Mouse (Mus musculus): ENCODE data around the gene Slc23a3. TPM values are rescaled to one million over a fixed set of nuclear protein-coding genes. Genes with fewer than 3 reads are reported as not detected.
A peak's percentile ranks its signal among the peaks of the same experiment; 100 is the strongest.

Slc23a3 gene
- 0.36 and 1.1 TPM in 2 replicates for polyA plus RNA-seq (2016; fragmentation: Nextera tagmentation; extraction: Ambion mirVana)

DNA sequence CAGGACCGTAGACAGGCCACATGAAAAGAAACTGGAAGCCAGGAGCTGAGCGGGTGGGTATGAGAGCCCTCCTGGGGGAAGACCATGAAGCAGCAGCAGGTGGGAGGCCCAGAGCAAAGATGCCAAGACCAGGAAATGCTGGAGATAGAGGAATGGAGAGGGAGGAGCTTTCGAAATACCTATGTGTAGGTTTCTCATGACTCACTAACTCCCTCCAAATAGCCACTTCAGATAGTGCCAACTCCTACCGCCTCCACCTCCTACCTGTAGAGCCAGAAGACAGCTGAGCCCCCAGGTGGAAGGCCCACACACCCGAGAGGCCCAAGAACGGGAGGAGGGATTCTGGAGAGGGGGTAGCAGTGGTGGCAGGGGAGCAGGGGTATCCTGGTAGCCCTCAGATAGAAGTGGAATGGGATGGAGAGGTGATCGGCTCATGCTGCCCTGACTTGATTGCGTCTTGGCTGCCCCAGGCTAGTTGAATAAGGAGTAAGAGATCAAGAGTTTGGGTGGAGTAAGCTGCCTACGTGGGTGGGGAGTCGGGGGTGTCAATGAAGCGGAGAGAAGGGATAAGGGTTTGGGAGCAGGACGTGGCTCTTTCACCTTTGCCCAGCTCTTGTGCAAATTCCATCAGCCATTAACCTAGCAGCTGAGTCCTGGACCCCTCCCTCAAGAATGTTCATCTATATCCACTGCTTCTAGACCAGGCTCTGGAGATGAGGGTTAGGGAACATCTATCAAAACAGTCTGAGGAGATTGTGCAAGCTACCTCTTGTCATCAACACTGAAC, at the start of gene Slc23a3:
Slc23a3 (minus strand) TSS at position 470 of the 787 bp plus-strand sequence.
- H3K27me3 ChIP-seq (replicated peaks) = peaks cover 12% of the 10 kb centered on the region; the same call in 1 of the 2 replicates
- peaks cover 63% of the 10 kb centered on the region for H3K4me1 ChIP-seq
- H3K9ac ChIP-seq = peak within 1 kb of the TSS; percentile 12
- 58% methylated on average over 12 of the region's 12 CpGs for WGBS (ENCODE audit: insufficient replicate concordance)
- no peak within 1 kb of the TSS for H3K4me3 ChIP-seq
- no peak for ATAC-seq
- H3K27ac ChIP-seq = peak within 1 kb of the TSS; percentile 55
- H3K4me2 ChIP-seq = peak within 1 kb of the TSS; percentile 32; the same call in 1 of the 2 replicates
- H3K36me3 ChIP-seq = peaks cover 40% of the 10 kb centered on the region
- H3K9me3 ChIP-seq (replicated peaks) = no peaks in the 10 kb centered on the region

DNA sequence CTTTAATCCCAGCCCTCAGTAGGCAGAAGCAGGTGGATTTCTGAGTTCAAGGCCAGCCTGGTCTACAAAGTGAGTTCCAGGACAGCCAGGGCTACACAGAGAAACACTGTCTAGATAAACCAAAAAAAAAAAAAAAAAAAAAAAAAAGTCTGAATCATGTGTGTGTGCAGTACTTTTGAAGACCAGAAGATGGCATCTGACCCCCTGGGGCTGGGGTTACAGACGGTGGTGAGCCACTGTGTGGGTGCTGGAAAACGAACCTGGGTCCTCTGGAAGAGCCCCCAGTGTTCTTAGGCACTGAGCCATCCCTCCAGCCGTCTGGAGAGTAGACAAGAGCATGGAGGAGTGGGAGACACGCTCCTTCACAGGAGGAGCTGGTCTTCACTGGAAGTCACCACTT, 48.5 kb upstream of the Slc23a3 start:
- peaks cover 41% of the 10 kb centered on the region for H3K4me1 ChIP-seq
- H3K9ac ChIP-seq = no peak overlapping the region
- H3K4me2 ChIP-seq = no peak overlapping the region
- WGBS (ENCODE audit: insufficient replicate concordance) = 75% methylated on average over 4 of the region's 4 CpGs
- no peak overlapping the region for H3K27ac ChIP-seq
- H3K27me3 ChIP-seq (replicated peaks) = no peaks in the 10 kb centered on the region
- H3K9me3 ChIP-seq (replicated peaks) = peaks cover 4% of the 10 kb centered on the region; the same call in 1 of the 2 replicates
- peaks cover 81% of the 10 kb centered on the region for H3K36me3 ChIP-seq
- H3K4me3 ChIP-seq = no peak overlapping the region
- no peak for ATAC-seq

DNA sequence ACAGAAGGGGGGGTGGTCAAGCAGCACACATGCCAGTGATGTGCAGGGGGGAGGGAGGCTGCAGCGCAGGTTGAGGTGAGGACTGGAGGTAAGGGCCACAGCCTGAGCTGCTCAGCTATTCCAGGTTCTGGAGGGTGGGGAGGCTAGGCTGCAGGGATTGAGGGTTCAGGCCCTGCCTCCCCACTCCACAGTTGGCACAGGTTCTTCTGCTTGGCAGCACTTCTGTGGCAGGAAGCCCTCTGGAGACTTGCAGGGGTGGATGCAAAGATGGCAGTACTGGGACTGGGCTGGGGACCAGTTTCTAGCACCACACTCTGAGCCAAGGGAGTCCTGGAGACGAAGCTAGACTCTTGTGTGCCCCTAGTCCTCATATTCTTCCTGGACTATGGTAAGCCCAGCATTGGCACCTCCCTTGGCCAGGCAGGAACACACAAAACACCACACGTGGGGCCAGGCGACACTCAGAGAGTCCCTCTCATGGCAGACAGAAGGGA, 47.7 kb upstream of the Slc23a3 start:
- Histone ChIP-seq H3K9me3 (replicated peaks) (peaks cover 4% of the 10 kb centered on the region; the same call in 1 of the 2 replicates), H3K4me1 (peaks cover 45% of the 10 kb centered on the region), H3K4me2 (peak overlapping the region; percentile 94; the same call in 1 of the 2 replicates), H3K9ac (peak overlapping the region; percentile 96; the same call in 1 of the 2 replicates), H3K4me3 (no peak overlapping the region), H3K36me3 (peaks cover 81% of the 10 kb centered on the region), H3K27ac (peak overlapping the region; percentile 99), H3K27me3 (replicated peaks) (no peaks in the 10 kb centered on the region)
- ATAC-seq = no peak
- WGBS (ENCODE audit: insufficient replicate concordance) = 76% methylated on average over 4 of the region's 4 CpGs

DNA sequence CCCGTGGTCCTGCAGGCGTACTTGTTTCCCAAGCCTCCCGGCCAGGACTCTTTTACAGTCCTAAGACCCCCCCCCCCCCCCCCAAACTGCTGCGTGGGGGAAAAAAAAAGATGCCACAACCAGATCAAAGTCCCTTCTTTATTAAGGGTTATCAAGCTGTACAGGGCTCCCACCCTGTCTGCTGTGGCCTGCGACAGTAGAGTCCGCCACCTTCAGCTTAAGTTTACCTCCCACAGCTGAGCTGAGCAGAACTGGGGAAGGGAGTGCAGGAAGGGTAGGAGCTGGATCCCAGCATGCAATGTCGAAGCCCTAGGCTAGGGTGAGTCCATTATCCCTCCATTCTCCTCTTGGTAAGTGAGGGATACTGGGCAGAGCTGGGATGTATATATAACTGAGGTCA, 47.1 kb upstream of the Slc23a3 start:
- Histone ChIP-seq H3K4me2 (peak overlapping the region; percentile 94), H3K9me3 (replicated peaks) (peaks cover 4% of the 10 kb centered on the region; the same call in 1 of the 2 replicates), H3K4me3 (peak overlapping the region; percentile 87), H3K27ac (peak overlapping the region; percentile 99), H3K36me3 (peaks cover 81% of the 10 kb centered on the region), H3K27me3 (replicated peaks) (no peaks in the 10 kb centered on the region), H3K9ac (peak overlapping the region; percentile 96), H3K4me1 (peaks cover 45% of the 10 kb centered on the region)
- ATAC-seq = no peak
- 38% methylated on average over 7 of the region's 7 CpGs for WGBS (ENCODE audit: insufficient replicate concordance)

DNA sequence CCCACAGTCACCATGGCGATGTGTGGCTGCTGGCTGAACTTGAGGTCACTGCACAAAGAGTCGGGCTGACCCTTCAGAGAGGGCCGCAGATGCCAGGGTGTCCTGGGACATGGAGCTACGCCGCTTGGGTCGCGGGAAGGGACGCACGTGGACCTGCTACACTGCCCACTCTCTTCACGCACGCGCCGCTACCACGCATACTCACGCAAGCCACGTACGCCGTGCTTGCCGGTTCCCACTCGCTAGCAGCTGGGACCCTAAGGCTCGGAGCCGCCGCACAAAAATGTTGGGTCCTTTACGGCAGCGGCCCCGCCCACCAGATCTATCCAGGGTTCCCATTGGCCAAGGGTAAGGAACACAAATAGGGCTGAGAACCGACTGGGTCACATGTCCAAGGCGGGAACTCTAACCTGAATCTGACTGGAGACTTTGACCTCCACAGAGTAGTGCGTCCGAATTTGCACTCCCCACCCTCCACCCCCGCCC, 46.5 kb upstream of the Slc23a3 start, which contains the start of gene Abcb6:
Abcb6 (minus strand) TSS at position 288 of the 486 bp plus-strand sequence.
- Histone ChIP-seq H3K27me3 (replicated peaks) (no peaks in the 10 kb centered on the region), H3K4me1 (peaks cover 48% of the 10 kb centered on the region), H3K9ac (peak within 1 kb of the TSS; percentile 96), H3K36me3 (peaks cover 81% of the 10 kb centered on the region), H3K27ac (peak within 1 kb of the TSS; percentile 99), H3K4me3 (peak within 1 kb of the TSS; percentile 87), H3K9me3 (replicated peaks) (peaks cover 4% of the 10 kb centered on the region; the same call in 1 of the 2 replicates), H3K4me2 (peak within 1 kb of the TSS; percentile 94)
- ATAC-seq = peak; percentile 90
- under 1% methylated on average over 31 of the region's 31 CpGs for WGBS (ENCODE audit: insufficient replicate concordance)

DNA sequence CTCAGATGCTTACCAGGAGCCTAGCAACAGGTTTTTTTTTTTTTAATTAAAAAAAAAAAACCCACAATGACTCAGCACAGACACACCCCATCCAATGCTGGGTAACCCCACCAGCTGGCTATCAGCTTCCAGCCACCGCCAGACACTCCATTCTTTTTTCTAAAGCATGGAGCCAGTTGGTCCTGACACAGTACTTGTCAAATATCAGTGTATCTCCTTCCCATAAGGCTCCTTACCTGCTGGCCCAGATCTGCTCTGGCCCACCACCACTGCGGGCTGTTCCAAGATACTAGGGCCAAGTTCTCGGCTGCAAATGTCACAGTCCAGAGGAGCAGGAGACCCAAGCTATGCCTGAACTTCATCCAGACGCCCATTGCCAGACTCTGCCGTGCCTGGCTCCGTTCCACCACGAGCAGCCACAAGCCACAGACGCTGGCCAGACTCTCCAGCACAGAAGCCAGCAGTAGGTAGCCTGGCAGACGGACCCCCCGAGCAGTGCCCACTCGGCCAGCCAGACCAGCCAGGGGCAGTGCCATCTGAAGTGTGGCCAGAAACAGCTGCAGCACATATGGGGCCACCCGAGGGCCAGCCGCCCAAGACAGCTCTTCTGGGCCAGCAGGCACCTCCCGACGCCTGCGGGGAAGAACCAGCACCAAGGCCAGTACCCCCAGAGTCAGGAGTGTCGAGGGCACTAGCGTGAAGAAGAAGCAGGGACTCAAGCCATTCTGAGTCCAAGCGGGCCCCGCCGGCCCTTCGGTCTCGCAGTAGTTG, 45.8 kb upstream of the Slc23a3 start:
- Histone ChIP-seq H3K36me3 (peaks cover 81% of the 10 kb centered on the region), H3K27me3 (replicated peaks) (no peaks in the 10 kb centered on the region), H3K9me3 (replicated peaks) (peaks cover 4% of the 10 kb centered on the region; the same call in 1 of the 2 replicates), H3K27ac (peak overlapping the region; percentile 99), H3K9ac (peak overlapping the region; percentile 96), H3K4me3 (peak overlapping the region; percentile 87), H3K4me1 (peaks cover 48% of the 10 kb centered on the region), H3K4me2 (peak overlapping the region; percentile 94)
- ATAC-seq = peak; percentile 78
- WGBS (ENCODE audit: insufficient replicate concordance) = 3% methylated on average over 23 of the region's 23 CpGs

DNA sequence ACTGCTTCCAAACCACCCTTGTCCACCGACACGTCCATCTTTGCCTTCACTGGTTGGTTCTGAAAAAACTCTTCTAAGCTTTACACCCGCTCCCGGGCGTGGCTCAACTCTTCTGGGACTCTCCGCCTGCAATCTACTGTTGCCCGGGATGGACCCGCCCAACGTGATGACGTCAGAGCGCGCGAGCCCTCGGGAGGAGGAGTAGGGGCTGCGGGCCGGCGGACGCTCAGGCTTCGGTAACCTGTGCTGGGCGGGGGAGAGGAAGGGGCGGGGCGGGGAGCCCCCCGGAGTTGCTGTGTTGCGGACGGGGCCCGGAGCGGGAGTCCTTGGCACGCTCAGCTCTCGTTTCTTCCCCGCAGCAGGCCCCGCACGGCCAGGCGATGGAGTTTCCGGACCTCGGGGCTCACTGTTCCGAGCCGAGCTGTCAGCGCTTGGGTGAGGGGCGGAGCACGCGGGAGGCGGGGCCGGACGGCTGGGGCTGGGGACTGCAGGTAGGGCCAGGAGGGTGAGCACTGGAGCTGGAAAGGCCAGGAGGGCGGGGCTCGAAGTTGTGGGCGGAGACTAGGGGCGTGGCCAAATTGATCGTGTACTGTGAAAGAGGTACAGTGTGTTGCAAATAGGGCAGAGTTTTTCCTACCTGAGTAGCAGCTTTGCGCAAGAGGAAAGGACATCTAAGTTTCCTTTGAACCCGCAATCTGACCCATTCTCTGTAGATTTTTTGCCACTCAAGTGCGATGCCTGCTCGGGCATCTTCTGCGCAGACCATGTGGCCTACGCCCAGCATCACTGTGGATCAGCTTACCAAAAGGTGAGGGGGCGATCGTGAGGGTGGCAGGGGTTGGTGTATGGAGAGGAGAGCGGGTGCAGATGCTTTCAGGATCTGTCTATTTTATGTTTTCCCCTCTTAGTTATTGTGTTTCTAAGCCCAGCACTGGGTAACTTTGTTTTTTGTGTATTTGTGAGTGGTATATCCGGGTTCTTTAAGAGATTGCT, 35.1 kb upstream of the Slc23a3 start, which contains the start of gene Zfand2b:
Zfand2b (plus strand) TSS at position 175 of the 993 bp plus-strand sequence.
- H3K4me2 ChIP-seq = peak within 1 kb of the TSS; percentile 82
- peak within 1 kb of the TSS; percentile 83 for H3K4me3 ChIP-seq
- peak; percentile 96 for ATAC-seq
- no peaks in the 10 kb centered on the region for H3K27me3 ChIP-seq (replicated peaks)
- H3K27ac ChIP-seq = peak within 1 kb of the TSS; percentile 97
- peaks cover 43% of the 10 kb centered on the region for H3K36me3 ChIP-seq
- 1% methylated on average over 53 of the region's 59 CpGs for WGBS (ENCODE audit: insufficient replicate concordance)
- H3K9me3 ChIP-seq (replicated peaks) = no peaks in the 10 kb centered on the region
- peaks cover 33% of the 10 kb centered on the region for H3K4me1 ChIP-seq
- peak within 1 kb of the TSS; percentile 87 for H3K9ac ChIP-seq

DNA sequence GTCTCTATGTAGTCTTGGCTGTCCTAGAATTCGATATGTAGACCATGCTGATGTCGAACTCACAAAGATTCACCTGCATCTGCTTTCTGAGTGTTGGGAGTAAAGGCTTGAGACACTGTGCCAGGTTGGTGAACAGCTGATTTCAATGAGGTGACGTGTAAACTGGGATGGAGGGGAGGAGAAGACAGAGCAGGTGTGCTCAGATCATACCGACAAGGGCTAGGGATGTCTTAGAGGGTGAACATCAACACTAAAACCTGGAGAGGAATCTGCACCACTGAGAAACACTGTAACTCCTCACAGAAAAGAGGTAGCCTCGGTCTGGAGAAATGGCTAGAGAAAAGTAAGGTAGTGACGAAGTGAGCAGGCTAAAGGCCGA, 34.4 kb upstream of the Slc23a3 start:
- peak; percentile 30 for ATAC-seq

DNA sequence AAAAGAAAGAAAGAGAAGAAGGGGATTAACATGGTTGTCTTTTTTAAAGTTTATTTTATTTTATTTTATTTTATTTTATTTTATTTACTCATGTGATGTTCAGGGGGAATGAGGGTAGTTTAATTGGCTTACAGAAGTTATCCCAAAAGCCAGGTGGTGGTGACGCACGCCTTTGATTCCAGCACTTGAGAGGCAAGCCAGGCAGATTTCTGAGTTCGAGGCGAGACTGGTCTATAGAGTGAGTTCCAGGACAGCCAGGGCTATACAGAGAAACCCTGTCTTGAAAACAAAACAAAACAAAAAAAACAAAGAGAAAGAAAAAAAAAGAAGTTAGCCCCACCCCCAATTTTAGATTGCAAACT, 26.5 kb upstream of the Slc23a3 start:
- Histone ChIP-seq H3K9me3 (replicated peaks) (no peaks in the 10 kb centered on the region), H3K9ac (peak overlapping the region; percentile 40)
- 36% methylated on average over 4 of the region's 4 CpGs for WGBS (ENCODE audit: insufficient replicate concordance)

More for the DNA sequence above, 34.4 kb upstream of the Slc23a3 start:
- Histone ChIP-seq H3K4me3 (peak overlapping the region; percentile 83), H3K4me2 (peak overlapping the region; percentile 82), H3K4me1 (peaks cover 33% of the 10 kb centered on the region), H3K27me3 (replicated peaks) (no peaks in the 10 kb centered on the region), H3K36me3 (peaks cover 36% of the 10 kb centered on the region), H3K27ac (peak overlapping the region; percentile 97), H3K9me3 (replicated peaks) (no peaks in the 10 kb centered on the region), H3K9ac (peak overlapping the region; percentile 87)
- 10% methylated on average over 7 of the region's 7 CpGs for WGBS (ENCODE audit: insufficient replicate concordance)

DNA sequence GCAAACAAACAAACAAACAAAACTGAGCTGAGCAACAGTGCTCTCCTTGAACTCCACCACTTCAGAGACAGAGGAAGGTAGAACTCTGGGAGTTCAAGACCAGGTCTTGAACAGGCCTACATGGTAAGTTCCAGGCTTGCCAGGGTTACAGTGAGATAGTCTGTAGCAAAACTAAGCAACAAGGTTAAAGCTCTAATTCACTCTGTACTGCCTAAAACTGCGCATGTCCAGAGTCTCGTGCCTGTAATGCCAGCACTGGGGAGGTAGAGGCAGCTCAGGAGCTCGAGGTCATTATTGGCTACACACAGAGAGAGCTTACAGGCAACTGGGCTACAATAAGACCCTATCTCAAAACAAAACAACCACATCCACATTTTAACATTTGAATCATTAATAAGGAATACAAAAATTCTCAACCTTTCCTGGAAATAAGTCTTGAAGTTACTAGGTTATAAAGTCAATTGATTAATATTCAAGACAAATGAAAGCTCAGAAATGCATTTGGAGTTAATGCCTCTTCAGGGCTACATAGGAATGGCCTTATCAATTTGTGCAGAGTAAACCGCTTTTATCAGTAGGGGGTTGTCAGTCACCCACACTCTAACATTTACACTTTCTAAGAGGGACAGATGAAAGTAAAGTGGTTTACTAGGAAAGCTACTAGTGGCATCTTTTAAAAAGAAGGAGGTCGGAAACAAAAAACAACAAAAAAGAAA, 26.0 kb upstream of the Slc23a3 start:
- no peaks in the 10 kb centered on the region for H3K36me3 ChIP-seq
- H3K4me1 ChIP-seq = peaks cover 50% of the 10 kb centered on the region
- no peaks in the 10 kb centered on the region for H3K27me3 ChIP-seq (replicated peaks)
- peak; percentile 94 for ATAC-seq
- WGBS (ENCODE audit: insufficient replicate concordance) = 27% methylated on average over 5 of the region's 5 CpGs
- peak overlapping the region; percentile 44 for H3K4me2 ChIP-seq
- H3K27ac ChIP-seq = peak overlapping the region; percentile 93
- no peak overlapping the region for H3K4me3 ChIP-seq
- H3K9me3 ChIP-seq (replicated peaks) = no peaks in the 10 kb centered on the region
- H3K9ac ChIP-seq = peak overlapping the region; percentile 50; the same call in 1 of the 2 replicates

More for the DNA sequence above, 26.5 kb upstream of the Slc23a3 start:
- Histone ChIP-seq H3K27ac (peak overlapping the region; percentile 93), H3K4me1 (peaks cover 45% of the 10 kb centered on the region), H3K4me2 (peak overlapping the region; percentile 44), H3K4me3 (0 out of 2 replicates have a peak overlapping the region, but pooled peaks have one; percentile 6), H3K27me3 (replicated peaks) (no peaks in the 10 kb centered on the region), H3K36me3 (no peaks in the 10 kb centered on the region)
- peak; percentile 68 for ATAC-seq
